Mouse (Mus musculus): Measurements from ENCODE around the gene Sh3tc1.

The Sh3tc1 gene

DNA sequence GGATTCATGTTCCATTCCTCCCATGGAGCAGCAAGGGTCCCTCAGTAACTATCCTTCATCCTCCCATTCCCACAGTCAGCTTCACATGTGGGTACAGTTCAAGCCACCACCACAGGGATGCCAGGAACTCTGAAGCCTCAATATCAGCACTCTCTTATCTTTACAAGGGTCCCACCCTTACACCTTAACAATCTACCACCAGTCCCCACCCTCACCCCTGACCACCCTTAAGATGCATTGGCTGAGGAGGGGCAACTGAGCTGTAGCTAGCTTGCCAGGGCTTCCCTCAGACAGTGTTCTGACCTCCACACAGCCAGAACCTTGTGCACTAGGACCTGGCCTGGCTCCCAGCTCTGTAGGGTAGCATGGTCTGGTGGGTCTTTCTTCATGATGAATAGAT, 20.4 kb downstream of the Sh3tc1 start:
- DNase-seq: no peak

DNA sequence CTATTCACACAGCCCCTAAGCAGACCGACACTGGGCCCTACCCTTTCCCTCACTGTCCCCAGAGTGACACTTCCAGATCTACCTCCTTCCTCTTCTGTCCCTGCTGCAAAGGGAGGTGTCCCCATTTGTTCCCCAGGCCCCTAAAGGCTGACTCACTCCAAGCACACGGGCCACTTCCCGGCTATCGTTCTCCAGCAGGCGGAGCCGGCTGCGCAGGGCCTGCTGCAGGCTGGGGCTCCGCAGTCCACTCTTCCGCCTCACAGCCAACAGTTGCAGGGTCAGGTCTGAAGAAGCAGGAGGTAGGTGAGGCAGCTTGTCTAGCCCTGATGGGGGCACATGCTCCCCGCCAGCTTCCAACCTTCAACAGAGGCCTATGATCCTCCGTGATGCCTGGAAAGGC, 21.0 kb downstream of the Sh3tc1 start:
- DNase-seq: no peak

DNA sequence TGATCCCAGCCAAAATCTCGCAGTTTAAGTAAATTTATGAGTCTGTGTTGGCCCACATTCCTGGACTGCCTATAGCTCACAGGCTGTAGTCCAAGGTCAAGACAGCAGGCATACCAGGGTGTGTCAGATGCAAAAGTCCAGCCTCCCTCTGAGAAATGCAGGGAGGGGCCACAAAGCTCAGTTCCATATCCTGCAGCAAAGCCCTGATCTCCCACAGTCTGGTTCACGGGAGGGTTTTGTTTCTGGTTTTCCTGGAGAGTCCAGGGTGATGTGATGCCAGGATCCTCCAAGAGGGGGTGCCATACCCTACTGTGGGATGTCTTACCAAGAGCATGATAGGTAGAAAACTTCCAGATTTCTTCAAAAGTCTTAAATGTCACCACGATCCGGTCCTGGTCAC, 21.8 kb downstream of the Sh3tc1 start:
- DNase-seq: peak; percentile 69 to 72

DNA sequence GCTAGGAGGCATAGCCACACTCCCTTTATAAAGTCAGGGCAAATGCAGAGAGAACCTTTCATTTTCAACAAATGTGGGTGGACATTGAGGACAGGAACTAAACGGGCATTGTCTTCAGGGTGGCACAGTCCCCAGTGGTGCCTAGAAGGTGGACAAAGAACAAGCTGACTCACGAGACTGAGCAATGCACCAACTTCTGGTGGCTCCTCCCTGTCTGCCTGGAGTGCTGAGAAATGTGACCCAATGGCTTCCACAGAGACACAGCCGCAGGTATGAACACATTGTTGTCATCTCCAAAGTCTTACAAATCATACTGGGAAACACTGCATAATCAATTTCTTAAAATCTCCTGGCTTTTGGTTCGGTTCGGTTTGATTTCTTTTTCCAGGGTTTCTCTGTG, 22.3 kb downstream of the Sh3tc1 start:
- no peak for DNase-seq

DNA sequence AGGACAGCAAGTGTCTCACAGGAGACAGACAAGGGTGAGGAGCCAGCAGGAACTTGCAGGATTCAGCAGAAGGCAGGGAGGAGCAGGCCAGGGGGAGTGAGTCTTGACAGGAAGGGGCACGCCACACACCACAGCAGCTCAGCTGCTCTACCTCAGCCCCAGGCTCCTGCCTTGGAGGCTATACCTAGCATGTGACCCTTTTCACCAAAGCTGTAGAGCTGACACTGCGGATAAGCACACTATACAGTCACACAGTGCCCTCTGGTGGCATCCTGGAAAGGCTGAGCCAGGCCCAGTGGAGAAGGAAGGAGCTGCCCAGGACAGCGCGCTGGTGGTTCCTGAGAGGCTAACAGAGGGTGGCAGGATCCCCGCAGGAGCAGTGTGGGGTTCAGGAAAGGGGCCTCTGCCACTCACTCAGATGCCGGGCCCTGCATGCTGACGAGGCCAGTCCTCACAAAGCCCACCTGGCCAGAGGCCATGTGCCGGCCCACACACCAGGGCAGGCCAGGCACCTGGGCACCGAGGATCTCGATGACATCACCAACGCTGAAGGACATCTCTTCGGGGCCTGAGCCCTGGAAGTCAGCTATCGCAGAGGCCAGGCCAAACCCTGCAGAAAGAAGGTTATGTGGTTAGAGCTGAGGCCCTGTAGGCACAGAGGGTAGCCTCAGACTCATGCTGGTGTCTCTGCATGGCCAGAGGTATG, 26.0 kb downstream of the Sh3tc1 start:
- DNase-seq: peak; percentile 78 to 79

DNA sequence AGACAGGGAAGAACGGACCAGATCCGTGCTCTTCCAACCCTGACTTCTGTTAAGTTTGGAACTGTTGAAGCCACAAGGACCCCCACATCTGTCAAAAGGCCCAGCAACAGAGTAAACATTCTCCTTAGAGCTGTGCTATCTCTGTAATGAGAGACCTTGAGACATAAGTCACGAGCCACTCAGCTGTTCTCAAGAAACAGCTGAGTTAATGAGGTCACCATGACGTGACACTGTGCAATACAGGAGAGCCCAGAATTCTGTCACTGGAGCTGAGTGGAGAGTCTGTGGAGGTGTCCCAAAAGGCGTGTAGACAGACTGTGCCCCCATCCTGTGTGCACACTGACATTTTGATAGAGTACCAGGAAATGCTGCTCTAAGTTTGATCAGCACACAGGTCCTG, 27.3 kb downstream of the Sh3tc1 start:
- no peak for DNase-seq

DNA sequence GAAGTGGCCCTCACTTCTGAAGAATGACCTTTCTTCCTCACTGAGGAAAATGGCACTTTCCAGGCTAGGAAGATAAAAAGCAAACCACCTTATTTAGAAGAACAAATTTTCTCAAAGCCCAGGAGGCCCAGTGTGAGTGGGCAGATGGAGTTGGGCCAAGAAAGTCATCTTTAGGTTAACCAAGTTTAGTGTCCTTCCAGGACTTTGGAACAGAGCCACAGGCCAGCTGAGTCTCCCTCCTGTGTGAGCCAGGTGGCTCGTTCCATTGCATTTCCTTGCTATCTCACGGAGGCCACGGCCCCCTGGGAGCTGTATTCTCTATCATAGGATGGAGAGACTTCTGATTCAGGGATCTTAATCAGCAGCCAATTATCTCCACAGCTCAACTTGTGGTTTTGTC, 28.9 kb downstream of the Sh3tc1 start:
- DNase-seq: no peak

DNA sequence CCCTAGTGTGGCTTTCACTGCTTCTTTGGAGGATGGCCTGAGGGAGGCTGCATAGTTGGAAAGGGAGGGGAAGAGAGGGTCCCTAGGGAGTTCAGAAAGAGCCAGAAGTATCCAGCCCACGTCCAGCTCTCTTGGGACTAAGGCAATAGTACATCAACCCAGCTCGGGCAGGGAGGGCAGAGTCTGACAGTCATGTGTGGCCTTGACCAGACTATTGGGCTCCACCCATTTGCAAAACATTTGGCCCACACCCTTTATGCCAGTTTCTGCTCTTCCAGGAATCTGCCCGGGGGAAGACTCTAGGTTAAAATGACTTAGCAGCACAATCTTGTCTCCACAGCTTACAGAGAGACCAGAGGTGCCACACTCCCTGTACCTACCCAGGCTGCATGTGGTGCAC, 29.3 kb downstream of the Sh3tc1 start:
- peak in 1 of 2 experiments; percentile 54 for DNase-seq

DNA sequence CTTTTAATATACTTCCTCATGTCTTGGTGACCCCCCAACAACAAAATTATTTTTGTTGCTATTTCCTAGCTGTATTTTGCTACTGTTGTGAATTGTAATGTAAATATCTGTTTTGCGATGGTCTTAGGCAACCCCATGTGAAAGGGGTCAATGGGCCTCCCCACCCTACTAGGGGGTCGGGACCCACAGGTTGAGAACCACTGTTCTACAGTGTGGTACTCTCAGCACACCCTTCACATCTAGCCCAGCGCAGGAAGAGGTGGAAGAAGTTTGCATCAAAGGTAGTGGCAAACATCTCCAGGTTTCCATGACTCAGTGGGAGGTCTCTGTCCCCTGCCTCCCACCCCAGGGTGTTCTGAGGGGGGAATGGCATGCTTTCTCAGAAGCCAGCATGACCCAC, 34.4 kb downstream of the Sh3tc1 start:
- DNase-seq: no peak

DNA sequence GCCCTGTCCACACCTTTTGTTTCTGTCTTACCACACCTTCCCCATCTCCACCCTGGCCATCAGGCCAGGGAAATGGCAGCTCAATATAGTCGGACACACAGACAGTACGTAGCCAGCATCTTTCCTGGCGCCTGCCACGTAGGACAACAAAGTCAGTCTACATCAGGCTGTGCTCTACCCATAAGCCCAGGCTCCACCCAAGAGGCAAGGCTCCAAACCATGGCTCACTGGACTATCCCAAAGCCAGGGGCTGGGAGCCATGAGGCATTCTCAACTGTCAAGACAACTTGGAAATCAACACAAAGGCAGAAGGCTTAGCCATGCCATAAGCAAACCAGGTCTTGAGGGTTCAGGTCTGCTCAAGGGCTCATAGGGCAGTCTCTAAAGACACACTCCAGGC, 36.0 kb downstream of the Sh3tc1 start:
- no peak for DNase-seq

DNA sequence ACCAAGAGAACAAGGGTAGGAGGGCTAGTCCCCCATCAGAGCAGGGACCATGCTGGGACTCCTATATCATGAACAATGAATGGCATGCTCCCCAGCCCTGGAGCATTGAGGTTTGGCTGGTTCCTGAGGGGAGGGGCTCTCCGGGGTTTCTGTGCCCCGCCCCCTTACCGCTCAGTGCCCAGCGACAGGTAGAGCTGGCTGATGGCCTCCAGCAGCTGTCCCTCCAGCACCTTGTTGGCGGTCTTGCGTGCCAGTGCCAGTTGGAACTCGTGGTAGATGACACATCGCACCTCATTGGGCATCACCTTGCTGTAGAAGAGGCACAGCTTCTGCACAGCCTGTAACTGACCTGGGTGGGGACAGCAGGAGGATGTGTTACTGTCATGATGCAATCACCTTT, 36.6 kb downstream of the Sh3tc1 start:
- no peak for DNase-seq

DNA sequence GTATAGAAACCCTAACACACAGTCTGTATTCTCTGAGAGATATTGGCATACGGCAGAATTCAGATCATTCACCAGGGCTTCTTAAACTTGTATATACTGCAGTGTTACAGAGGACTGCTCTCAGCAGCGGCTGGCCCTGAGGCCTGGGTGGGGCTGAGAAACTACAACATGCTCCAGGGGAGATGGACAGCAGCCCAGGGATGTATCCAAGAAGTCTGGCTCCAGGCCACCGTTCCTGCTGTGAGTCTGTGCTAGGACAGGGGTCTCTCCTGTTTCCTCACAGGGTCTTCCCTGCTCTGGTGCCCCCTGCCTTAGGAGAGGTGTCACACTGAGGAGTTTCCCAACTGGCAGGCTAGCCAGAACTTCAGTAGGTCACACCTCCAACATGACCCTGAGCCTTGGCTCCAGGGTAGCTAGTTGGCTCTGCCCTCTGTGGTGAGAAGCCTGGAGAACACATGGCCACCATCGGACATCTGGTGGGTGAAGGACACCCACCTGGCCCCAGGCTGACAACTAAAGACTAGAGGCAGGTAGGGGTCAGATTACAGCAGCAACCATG, 37.1 kb downstream of the Sh3tc1 start:
- no peak for DNase-seq

DNA sequence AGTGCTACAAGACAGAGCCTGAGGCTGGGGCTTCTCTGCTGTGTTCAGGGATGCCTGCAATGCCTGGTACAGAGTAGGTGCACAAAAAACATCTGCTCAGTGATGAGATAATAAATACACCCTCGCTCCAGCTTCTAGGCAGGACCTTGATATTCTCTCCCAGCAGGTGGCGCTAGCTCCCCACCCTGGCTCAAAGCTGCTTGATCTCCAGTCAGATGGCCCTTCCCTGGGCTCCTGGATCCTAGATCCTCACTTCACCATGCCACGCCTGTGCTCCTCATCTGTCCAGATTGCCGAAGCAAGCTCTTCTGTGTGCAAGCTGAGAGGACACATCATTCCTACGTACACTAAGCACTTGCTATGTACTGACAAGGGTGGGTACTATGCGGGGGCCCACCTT, 38.7 kb downstream of the Sh3tc1 start:
- DNase-seq: peak; percentile 75 to 85

DNA sequence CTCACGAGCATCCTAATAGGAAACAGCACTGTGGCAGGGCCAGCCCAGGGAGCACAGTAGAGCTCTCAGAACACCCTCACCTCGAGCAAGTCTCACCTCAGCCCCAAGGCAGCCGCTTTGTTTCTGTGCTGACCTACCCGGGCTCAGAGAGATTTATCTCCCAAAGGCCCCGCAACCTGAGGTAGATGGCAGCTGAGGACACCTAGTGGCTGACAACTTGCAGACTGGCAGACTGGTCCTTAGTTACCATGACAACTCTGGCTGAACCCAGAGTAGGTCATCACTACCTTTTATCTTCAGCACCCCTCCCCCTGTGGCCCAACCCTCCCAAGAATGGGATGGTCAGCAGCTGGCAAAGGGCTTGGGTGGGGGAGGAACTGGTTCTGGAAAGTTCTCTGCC, 44.0 kb downstream of the Sh3tc1 start:
- DNase-seq: peak in 1 of 2 experiments; percentile 53

DNA sequence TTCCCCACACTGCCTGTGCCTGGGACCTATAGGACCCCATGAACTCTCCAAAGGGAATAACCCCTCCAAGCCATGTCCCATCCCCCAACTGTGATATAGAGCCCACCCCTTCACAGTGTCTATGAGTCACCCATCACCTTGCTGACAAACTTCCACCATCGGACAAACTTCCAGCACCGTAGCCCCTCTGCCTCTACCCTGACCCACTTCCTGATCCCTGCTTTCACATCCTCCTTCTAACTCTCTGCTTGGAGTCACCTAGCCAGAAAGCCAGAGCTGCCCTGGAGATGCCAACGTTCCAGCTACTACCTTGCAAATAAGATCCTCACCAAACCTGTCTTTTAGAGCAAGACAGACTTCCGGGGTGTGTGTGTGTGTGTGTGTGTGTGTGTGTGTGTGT, 46.1 kb downstream of the Sh3tc1 start:
- DNase-seq: no peak

DNA sequence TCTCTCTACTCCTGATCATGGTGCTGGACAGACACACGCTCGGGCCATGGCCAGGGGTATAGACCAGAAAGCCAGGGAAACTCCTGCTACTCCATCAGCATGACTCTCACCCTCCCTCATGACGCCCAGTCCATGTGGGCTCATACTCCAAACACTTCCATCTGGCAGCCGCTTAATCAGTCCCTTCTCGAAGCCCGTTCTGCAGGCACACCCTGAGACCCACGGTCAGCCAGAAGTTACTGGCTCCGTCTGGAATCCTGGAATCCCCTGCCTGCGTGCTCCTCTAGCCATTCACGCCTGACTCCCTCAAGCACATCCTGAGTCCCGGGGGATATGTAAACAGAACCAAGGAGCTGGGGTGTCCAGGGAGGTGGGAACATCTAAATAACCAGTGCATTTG, 48.5 kb downstream of the Sh3tc1 start:
- DNase-seq: no peak

DNA sequence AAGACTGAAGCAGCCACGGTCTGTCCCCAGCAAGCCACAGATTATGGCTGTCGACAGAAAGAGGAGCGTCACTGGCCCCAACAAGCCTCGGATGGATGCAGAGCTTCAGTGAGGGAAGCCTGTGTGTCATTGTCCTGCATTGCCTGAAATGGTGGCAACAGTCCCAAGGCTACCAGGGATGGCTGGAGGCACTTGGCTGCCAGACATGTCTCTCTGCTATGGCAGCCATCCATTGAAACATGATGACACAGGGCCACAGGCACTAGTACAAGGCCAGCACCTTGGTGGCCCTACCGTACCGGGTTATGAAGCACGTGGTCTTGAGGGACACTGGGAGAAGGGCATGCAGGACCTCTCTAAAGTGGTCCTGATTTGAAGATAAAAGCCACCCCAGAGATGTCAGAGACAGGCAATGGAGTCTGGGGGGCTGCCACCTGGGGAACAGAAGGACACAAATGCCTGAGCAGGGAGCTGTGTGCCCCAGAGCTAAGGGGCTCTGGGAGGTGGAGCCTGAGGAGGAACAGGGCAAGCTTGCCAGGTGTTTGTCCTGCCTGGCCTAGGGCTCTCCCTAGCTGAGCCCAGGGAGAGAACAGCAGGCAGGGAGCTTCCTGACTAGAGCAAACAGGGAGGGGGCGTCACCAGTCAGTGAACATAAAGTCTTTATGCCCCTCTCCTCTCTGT, 49.2 kb downstream of the Sh3tc1 start:
- DNase-seq: no peak

DNA sequence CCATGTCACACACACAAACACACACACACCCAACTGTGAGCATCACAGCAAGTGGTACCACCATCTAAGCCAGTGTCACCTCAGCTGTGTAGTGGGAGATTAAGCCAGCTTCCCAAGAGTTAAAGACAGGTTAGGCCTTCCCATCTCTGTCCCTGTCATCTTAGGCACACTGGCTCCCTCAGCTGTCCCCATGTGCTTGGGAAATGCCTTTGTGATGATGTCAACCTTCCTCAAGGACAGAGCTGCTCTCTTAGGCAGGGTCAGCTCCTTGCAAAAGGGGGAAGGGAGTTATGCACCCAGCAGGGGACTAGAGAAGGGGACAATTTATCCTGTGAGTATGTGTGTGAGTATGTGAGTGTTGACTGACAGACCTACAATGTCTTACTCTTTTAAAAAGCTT, 50.4 kb downstream of the Sh3tc1 start:
- no peak for DNase-seq

DNA sequence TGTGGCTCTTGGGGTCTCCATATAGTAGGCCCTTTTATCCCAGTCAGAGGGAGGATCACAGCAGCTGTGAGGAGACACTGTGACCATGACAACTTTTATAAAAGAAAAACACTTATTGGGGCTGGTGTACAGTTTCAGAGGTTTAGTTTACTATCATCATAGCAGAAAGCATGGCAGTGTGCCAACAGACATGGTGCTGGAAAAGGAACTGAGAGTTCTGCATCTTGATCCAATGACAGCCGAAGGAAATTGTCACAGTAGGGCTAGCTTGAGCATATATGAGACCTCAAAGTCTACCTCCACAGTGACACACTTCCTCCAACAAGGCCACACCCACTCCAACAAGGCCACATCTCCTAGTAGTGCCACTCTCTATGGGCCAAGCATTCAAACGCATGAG, 50.9 kb downstream of the Sh3tc1 start:
- peak in 1 of 2 experiments; percentile 38 for DNase-seq

DNA sequence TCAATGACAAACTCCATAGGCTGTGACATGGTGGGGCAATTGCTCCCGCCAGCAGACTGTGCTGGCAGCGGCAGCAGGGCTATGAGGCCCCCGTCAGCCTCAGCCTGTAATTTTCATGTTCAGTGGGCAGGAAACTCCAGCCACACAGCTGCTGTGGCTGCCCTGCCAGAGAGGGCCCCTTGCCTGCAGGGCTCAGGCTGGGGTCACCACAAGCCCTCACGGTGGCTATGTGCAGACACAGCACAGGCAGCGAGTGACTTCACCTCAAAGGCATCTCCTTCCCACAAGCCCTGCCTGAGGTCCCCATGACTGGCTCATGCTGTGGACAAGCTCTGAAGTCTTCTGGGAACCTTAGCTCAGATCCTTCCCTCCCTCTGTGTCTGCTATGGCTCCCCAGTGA, 52.7 kb downstream of the Sh3tc1 start:
- DNase-seq: no peak

DNA sequence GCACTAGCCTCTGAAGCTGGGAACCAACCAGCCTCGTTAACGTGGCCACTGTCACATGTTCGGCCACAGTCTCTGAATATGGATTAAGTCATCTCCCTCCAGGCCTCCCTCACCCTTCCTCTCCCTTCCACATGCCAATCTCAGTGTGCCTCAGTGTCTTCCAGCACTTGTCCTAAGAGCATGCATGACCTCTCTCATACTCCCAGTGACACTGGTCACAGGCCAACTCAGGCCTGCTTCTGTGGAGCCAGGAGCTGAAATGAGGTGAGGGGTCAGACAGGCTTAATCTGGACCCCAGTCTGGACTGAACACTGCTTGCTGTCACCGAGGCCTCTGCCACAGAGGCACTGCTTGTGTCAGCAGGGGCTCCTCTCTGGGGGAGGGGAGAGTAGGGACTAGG, 53.5 kb downstream of the Sh3tc1 start:
- DNase-seq: no peak

DNA sequence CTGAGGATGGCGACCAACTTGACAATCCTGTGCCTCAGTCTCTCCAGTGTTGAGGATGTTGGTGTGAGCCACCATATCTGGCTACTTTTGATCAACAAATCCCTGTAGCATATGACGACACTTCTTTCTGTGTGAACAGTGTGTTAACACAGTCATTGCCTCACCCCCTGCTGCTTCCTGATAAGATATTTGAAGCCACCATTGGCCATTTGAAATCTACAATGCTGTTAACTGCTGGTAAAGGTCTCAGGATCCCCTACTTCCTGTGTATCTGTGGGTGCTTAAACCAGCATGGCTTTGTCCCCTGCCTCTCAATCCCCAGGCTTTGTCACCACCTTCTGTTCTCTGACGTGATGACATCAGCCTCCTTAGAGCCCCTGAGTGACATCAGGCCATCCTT, 54.7 kb downstream of the Sh3tc1 start:
- DNase-seq: no peak

DNA sequence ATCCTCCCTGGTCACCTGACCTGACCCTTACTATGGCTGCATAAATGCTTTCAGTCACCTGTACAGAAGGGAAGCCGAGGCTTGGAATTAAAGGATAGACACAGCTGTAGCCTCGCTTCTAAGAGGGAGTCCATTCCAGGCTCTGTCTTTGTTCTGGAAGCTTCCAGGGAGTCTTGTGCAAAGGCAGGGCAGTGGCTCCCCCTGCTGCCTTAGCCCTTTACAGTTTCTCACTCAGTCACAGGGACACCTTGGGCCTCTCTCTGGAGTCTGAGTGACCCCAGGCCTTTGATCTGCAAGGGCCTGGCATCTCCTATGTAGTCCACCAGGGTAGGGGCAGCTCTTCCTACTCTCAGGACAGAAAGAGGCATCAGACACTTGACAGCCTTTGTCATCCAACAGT, 58.8 kb downstream of the Sh3tc1 start:
- DNase-seq: peak; percentile 62 to 73

Measured in kidney, postnatal 25 days (tissue).